Mouse (Mus musculus) ES-E14 (cell line): ENCODE results near the gene Ddx19a. TPM values are rescaled to one million over a fixed set of nuclear protein-coding genes. Genes with fewer than 3 reads are reported as not detected.

Experiments
- DNase-seq: peaks from one replicate; pipeline ENCODE4 v3.0.0-alpha.2; 2013; ENCODE audit warnings: low read depth, low spot score
- H3K27ac ChIP-seq: 2 replicates; pipeline ENCODE4 v1.5.1; 2012; ENCODE audit warnings: low read depth, mild to moderate bottlenecking, low read length, moderate library complexity, mixed read lengths; ENCODE audit not compliant: poor library complexity, insufficient read depth, severe bottlenecking
- H3K36me3 ChIP-seq: 2 replicates; pipeline ENCODE4 v1.6.1; 2012; ENCODE audit warnings: mild to moderate bottlenecking, low read length, moderate library complexity, mixed read lengths; ENCODE audit not compliant: control insufficient read depth, poor library complexity, insufficient read depth, severe bottlenecking
- H3K4me1 ChIP-seq, 2 experiments: fragments of 150-350 bp in 1 of 2; sonication (generic) in 1 of 2; 2 replicates each; pipeline ENCODE4 v1.6.1; 2012; ENCODE audit warnings: low read length in 2 of 2, mild to moderate bottlenecking in 1 of 2, mixed read lengths in 1 of 2; ENCODE audit not compliant: control insufficient read depth in 2 of 2, insufficient read depth in 2 of 2, poor library complexity in 1 of 2
- H3K4me3 ChIP-seq, 2 experiments: fragments of 150-350 bp in 1 of 2; sonication (generic) in 1 of 2; 2 replicates each; pipeline ENCODE4 v1.5.1; 2012; ENCODE audit warnings: low read length in 2 of 2, low read depth in 1 of 2, mild to moderate bottlenecking in 1 of 2, mixed read lengths in 1 of 2; ENCODE audit not compliant: insufficient read depth in 1 of 2, poor library complexity in 1 of 2, severe bottlenecking in 1 of 2
- H3K9ac ChIP-seq: 2 replicates; pipeline ENCODE4 v1.6.1; 2012; ENCODE audit warnings: low read depth, mild to moderate bottlenecking, low read length, mixed read lengths; ENCODE audit not compliant: poor library complexity, insufficient read depth, severe bottlenecking
- H3K9me3 ChIP-seq: fragments of 150-350 bp; sonication (generic); 2 replicates; pipeline ENCODE4 v1.6.1; 2012; ENCODE audit warnings: low read depth, mild to moderate bottlenecking, low read length; ENCODE audit not compliant: control insufficient read depth, insufficient read depth
- CHD2 ChIP-seq: IDR thresholded peaks from 2 replicates; pipeline ENCODE4 v1.6.1; 2014; ENCODE audit warnings: mild to moderate bottlenecking, low read depth, low read length, inconsistent platforms
- HCFC1 ChIP-seq: IDR thresholded peaks from 2 replicates; pipeline ENCODE4 v1.6.1; 2012; ENCODE audit warnings: low read length, inconsistent platforms, borderline replicate concordance; ENCODE audit not compliant: insufficient read depth
- MAFK ChIP-seq: IDR thresholded peaks from 2 replicates; pipeline ENCODE4 v1.6.1; 2014; ENCODE audit warnings: mild to moderate bottlenecking, low read depth, low read length, inconsistent platforms; ENCODE audit not compliant: insufficient read depth
- ZC3H11A ChIP-seq: IDR thresholded peaks from 2 replicates; pipeline ENCODE4 v1.6.1; 2012; ENCODE audit warnings: low read depth, mild to moderate bottlenecking, inconsistent platforms, low read length, borderline replicate concordance
- ZNF384 ChIP-seq: IDR thresholded peaks from 2 replicates; pipeline ENCODE4 v1.6.1; 2012; ENCODE audit warnings: low read depth, low read length, inconsistent platforms
- in situ Hi-C, 2 experiments: fragments of 600-800 bp; cut with MboI; formaldehyde crosslinking; loops; one replicate each; pipeline ENCODE4 v1.15.1; 2025; ENCODE audit warnings: low sequenced_read_pairs in 2 of 2, inconsistent platforms in 1 of 2; ENCODE audit not compliant: unreplicated experiment in 2 of 2
- total RNA-seq: library from RNA; depleted of rRNA; stranded (reverse); fragments of 300-350 nt; gene quantifications from 2 replicates; pipeline ENCODE4 v1.2.3, GENCODE M21; 2012; rRNA removed

Gene Ddx19a
- total RNA-seq, 1 experiment: 35.5 TPM

DNA sequence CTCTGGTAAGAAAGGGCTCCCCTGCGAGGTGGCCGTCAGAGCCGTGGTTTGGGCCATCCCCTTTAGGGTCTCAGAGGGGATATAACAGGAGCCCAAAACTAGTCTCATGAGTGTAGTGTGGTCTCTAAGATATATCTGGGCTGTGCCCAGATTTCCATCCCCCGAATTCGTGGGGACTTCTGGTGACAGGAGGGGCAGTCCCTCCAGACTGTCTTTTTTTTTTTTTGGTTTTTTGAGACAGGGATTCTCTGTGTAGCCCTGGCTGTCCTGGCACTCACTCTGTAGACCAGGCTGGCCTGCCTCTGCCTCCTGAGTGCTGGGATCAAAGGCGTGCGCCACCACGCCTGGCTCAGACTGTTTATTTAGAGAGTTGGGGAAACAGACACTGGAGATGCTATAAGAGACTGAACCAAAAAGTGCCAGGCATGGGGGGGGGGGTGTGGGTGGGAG, 71.9 kb downstream of the Ddx19a start:
- Histone ChIP-seq H3K4me1 (peaks cover 6 to 14% of the 10 kb centered on the region in 2 experiments), H3K9me3 (no peaks in the 10 kb centered on the region), H3K36me3 (no peaks in the 10 kb centered on the region), H3K4me3 (no peak overlapping the region), H3K27ac (no peak overlapping the region), H3K9ac (no peak overlapping the region)
- in situ Hi-C loops: no loop called here
- TF ChIP-seq MAFK (no peak), ZC3H11A (no peak), CHD2 (no peak), ZNF384 (no peak), HCFC1 (no peak)
- DNase-seq: no peak

Other genes starting within 250 kb of the Ddx19a start
- gene Il34, start 191.9 kb downstream of the Ddx19a start, total RNA-seq: 4.6 and 5.4 TPM in 2 replicates
- gene Cog4, start 151.2 kb downstream of the Ddx19a start, total RNA-seq: 59.4 and 64.7 TPM in 2 replicates
- 210 and 244 TPM in 2 replicates for gene Sf3b3, start 151.0 kb downstream of the Ddx19a start, total RNA-seq
- 17.8 and 23.3 TPM in 2 replicates for gene Fuk, start 95.3 kb downstream of the Ddx19a start, total RNA-seq
- 7.5 and 12.4 TPM in 2 replicates for gene St3gal2, start 77.9 kb downstream of the Ddx19a start, total RNA-seq
- 25.3 and 30.2 TPM in 2 replicates for gene Ddx19b, start 34.0 kb upstream of the Ddx19a start, total RNA-seq
- gene Aars, start 35.3 kb upstream of the Ddx19a start, total RNA-seq: 211 and 247 TPM in 2 replicates
- gene Exosc6, start 58.5 kb upstream of the Ddx19a start, total RNA-seq: 2.6 TPM in 1 of 2 replicates, not detected in the other
- 0.22 TPM in 1 of 2 replicates, not detected in the other for gene Clec18a, start 94.6 kb upstream of the Ddx19a start, total RNA-seq
- gene Pdpr, start 96.8 kb upstream of the Ddx19a start, total RNA-seq: 23.6 and 25.6 TPM in 2 replicates